In genomic region chr16:76603846-76604258, GRCm38 (mm10) we compare ENCODE assay signal across 20 mouse cellular contexts.
DNase-seq lines count a peak whose midpoint lies in the region; ATAC-seq and TF ChIP-seq lines count a peak whose summit lies in the region.
"Had no signal": no experiment of that assay in that cellular context is flagged by ENCODE, and none has a peak within 500 bp of the region (broad histone marks: within the 10 kb centered on the region; RNA-seq: fewer than 3 reads in every experiment).

No protein-coding gene starts in this region.

- H3K27me3 ChIP-seq in liver, postnatal 0 days (ENCODE audit: insufficient read depth, low read length) = no peaks in the 10 kb centered on the region
- H3K27me3 ChIP-seq in intestine, embryonic 15.5 days (replicated peaks) = no peaks in the 10 kb centered on the region
- H3K27me3 ChIP-seq in forebrain, embryonic 16.5 days (replicated peaks; ENCODE audit: control insufficient read depth, insufficient read depth, low read length) = no peaks in the 10 kb centered on the region
- H3K27me3 ChIP-seq: embryonic facial prominence, embryonic 15.5 days; neural tube, embryonic 15.5 days had no signal

- no peak for TF ChIP-seq EP300 in liver, postnatal 0 days (IDR thresholded peaks at IDR 0.05; ENCODE audit: low read depth)

- 19% methylated on average over 6 of the region's 6 CpGs for WGBS in liver, postnatal 0 days (ENCODE audit: insufficient replicate concordance)
- 6% methylated on average over 6 of the region's 6 CpGs for whole genome bisulfite sequencing in bone marrow, adult 2 months
- WGBS in intestine, embryonic 15.5 days = 17% methylated on average over 6 of the region's 6 CpGs
- 88% methylated on average over 6 of the region's 6 CpGs for WGBS in forebrain, embryonic 16.5 days

- ATAC-seq in liver, postnatal 0 days = no peak
- peak; percentile 45 for ATAC-seq in intestine, embryonic 15.5 days
- ATAC-seq in neutrophil, adult 5-6 weeks (ENCODE audit: extremely low read depth, insufficient number of reproducible peaks, low FRiP score, poor library complexity, severe bottlenecking) = peak; percentile 82
- ATAC-seq in forebrain, embryonic 16.5 days = no peak
- ATAC-seq: activated CD4-positive, CD25-positive, alpha-beta regulatory T cell, adult 4 months; inflammation-experienced regulatory T-cells, adult 6 months had no signal

- H3K4me1 ChIP-seq in liver, postnatal 0 days (ENCODE audit: insufficient read depth) = no peaks in the 10 kb centered on the region
- H3K4me1 ChIP-seq in bone marrow, adult 2 months (ENCODE audit: control insufficient read depth, insufficient read depth, low read length) = no peaks in the 10 kb centered on the region
- no peaks in the 10 kb centered on the region for H3K4me1 ChIP-seq in intestine, embryonic 15.5 days (replicated peaks)
- peaks cover 4% of the 10 kb centered on the region; the same call in 1 of the 2 replicates for H3K4me1 ChIP-seq in forebrain, embryonic 16.5 days (replicated peaks; ENCODE audit: control insufficient read depth, insufficient read depth, low read length)
- H3K4me1 ChIP-seq: embryonic facial prominence, embryonic 15.5 days; hindbrain, embryonic 10.5 days; neural tube, embryonic 15.5 days had no signal

- no peak for DNase-seq in liver, postnatal 0 days
- DNase-seq in liver = no peak
- DNase-seq in layer of hippocampus, adult 8-10 months (ENCODE audit: low spot score in 2 of 2) = no peak
- DNase-seq: cerebellum, adult 11-12 months; gastrocnemius, postnatal 36 days; kidney, postnatal 25 days; layer of hippocampus, postnatal 36 days; left cerebral cortex, postnatal 4 days; lung, postnatal 4 days; right cerebral cortex, adult 18-20 months; thymus, adult 2 months had no signal

- H3K27ac ChIP-seq in liver, postnatal 0 days (ENCODE audit: low read depth) = no peak overlapping the region
- H3K27ac ChIP-seq in bone marrow, adult 2 months (ENCODE audit: control insufficient read depth, insufficient read depth, low read depth, low read length, poor library complexity) = no peak overlapping the region
- H3K27ac ChIP-seq in intestine, embryonic 15.5 days = no peak overlapping the region
- no peak overlapping the region for H3K27ac ChIP-seq in forebrain, embryonic 16.5 days (ENCODE audit: low read length)
- H3K27ac ChIP-seq: embryonic facial prominence, embryonic 15.5 days; hindbrain, embryonic 10.5 days; neural tube, embryonic 15.5 days had no signal

- no peaks in the 10 kb centered on the region for H3K36me3 ChIP-seq in liver, postnatal 0 days (replicated peaks; ENCODE audit: insufficient read depth, low read length)
- H3K36me3 ChIP-seq in intestine, embryonic 15.5 days = no peaks in the 10 kb centered on the region
- no peaks in the 10 kb centered on the region for H3K36me3 ChIP-seq in forebrain, embryonic 16.5 days (ENCODE audit: control insufficient read depth, insufficient read depth)
- H3K36me3 ChIP-seq: embryonic facial prominence, embryonic 15.5 days; hindbrain, embryonic 10.5 days; neural tube, embryonic 15.5 days had no signal

- H3K9me3 ChIP-seq in liver, postnatal 0 days (ENCODE audit: low read length) = no peaks in the 10 kb centered on the region
- no peaks in the 10 kb centered on the region for H3K9me3 ChIP-seq in intestine, embryonic 15.5 days
- no peaks in the 10 kb centered on the region for H3K9me3 ChIP-seq in forebrain, embryonic 16.5 days (ENCODE audit: control insufficient read depth, low read length)
- H3K9me3 ChIP-seq: embryonic facial prominence, embryonic 15.5 days; hindbrain, embryonic 10.5 days; neural tube, embryonic 15.5 days had no signal

- TF ChIP-seq POLR2A in bone marrow, adult 2 months (IDR thresholded peaks at IDR 0.05; ENCODE audit: borderline replicate concordance, control insufficient read depth, low read depth, low read length) = no peak

- H3K9ac ChIP-seq in liver, postnatal 0 days (replicated peaks) = no peak overlapping the region
- no peak overlapping the region for H3K9ac ChIP-seq in intestine, embryonic 15.5 days
- no peak overlapping the region for H3K9ac ChIP-seq in forebrain, embryonic 16.5 days (replicated peaks; ENCODE audit: low read depth, low read length)
- H3K9ac ChIP-seq: embryonic facial prominence, embryonic 15.5 days; neural tube, embryonic 15.5 days had no signal

- H3K4me2 ChIP-seq in liver, postnatal 0 days (ENCODE audit: low read depth, low read length) = peak overlapping the region; percentile 22; the same call in 1 of the 2 replicates
- H3K4me2 ChIP-seq in intestine, embryonic 15.5 days (replicated peaks) = peak overlapping the region; percentile 25
- no peak overlapping the region for H3K4me2 ChIP-seq in forebrain, embryonic 16.5 days (ENCODE audit: low read length)
- H3K4me2 ChIP-seq: embryonic facial prominence, embryonic 15.5 days; neural tube, embryonic 15.5 days had no signal

- TF ChIP-seq CTCF in liver, postnatal 0 days (IDR thresholded peaks at IDR 0.05; ENCODE audit: low read depth) = no peak
- TF ChIP-seq CTCF in bone marrow, adult 2 months (IDR thresholded peaks at IDR 0.05; ENCODE audit: control insufficient read depth, insufficient read depth, low read length) = no peak

- no peak overlapping the region for H3K4me3 ChIP-seq in liver, postnatal 0 days (ENCODE audit: low read depth, low read length)
- H3K4me3 ChIP-seq in bone marrow, adult 2 months (replicated peaks; ENCODE audit: control insufficient read depth, low read depth, low read length) = peak overlapping the region; percentile 29
- no peak overlapping the region for H3K4me3 ChIP-seq in intestine, embryonic 15.5 days (replicated peaks)
- H3K4me3 ChIP-seq in forebrain, embryonic 16.5 days (replicated peaks; ENCODE audit: low read length) = no peak overlapping the region
- H3K4me3 ChIP-seq: embryonic facial prominence, embryonic 15.5 days; hindbrain, embryonic 10.5 days; neural tube, embryonic 15.5 days had no signal

Comparison
In these comparisons a context has a peak if more than half of its experiments do, and no peak if none do; other contexts are left out.
1. ATAC-seq: peak in intestine, embryonic 15.5 days (single experiment) and neutrophil, adult 5-6 weeks (single experiment); none in liver, postnatal 0 days (single experiment) and forebrain, embryonic 16.5 days (single experiment).